Mouse (Mus musculus): ENCODE results near the gene Eml3. TPM values are rescaled to one million over a fixed set of nuclear protein-coding genes. Genes with fewer than 3 reads are reported as not detected.

Gene Eml3
- polyA plus RNA-seq, 1 experiment from 2014 or later = 17.0 TPM

Other genes with a start within 250 kb of the Eml3 start
- 384 to 539 TPM (median 494 TPM) in 3 replicates for gene Slc3a2, start 206.2 kb upstream of the Eml3 start, polyA plus RNA-seq (2018)
- 16.3 to 42.4 TPM (median 18.1 TPM) in 3 replicates for gene Wdr74, start 193.7 kb upstream of the Eml3 start, polyA plus RNA-seq (2018)
- not detected in 3 replicates for gene 1700092M07Rik, start 188.8 kb upstream of the Eml3 start, polyA plus RNA-seq (2018)
- 32.3 to 65.9 TPM (median 61.9 TPM) in 3 replicates for gene Stx5a, start 188.1 kb upstream of the Eml3 start, polyA plus RNA-seq (2018)
- 68.7 to 115 TPM (median 96.9 TPM) in 3 replicates for gene Nxf1, start 172.5 kb upstream of the Eml3 start, polyA plus RNA-seq (2018)
- gene Tmem223, start 158.6 kb upstream of the Eml3 start, polyA plus RNA-seq (2018) = 14.9 to 33.7 TPM (median 26.6 TPM) in 3 replicates
- gene Tmem179b, start 155.1 kb upstream of the Eml3 start, polyA plus RNA-seq (2018) = 70.7 to 93.4 TPM (median 87.5 TPM) in 3 replicates
- gene Taf6l, start 143.1 kb upstream of the Eml3 start, polyA plus RNA-seq (2018) = 11.3 to 16.9 TPM (median 15.6 TPM) in 3 replicates
- gene Polr2g, start 131.0 kb upstream of the Eml3 start, polyA plus RNA-seq (2018) = 87.6 to 127 TPM (median 98.0 TPM) in 3 replicates
- 1.5 to 2.4 TPM (median 2.0 TPM) in 3 replicates for gene Zbtb3, start 127.0 kb upstream of the Eml3 start, polyA plus RNA-seq (2018)
- gene Ttc9c, start 110.2 kb upstream of the Eml3 start, polyA plus RNA-seq (2018) = 25.0 to 30.5 TPM (median 30.3 TPM) in 3 replicates
- gene Hnrnpul2, start 109.5 kb upstream of the Eml3 start, polyA plus RNA-seq (2018) = 74.0 to 130 TPM (median 81.5 TPM) in 3 replicates
- gene AC129217.1, start 99.8 kb upstream of the Eml3 start, polyA plus RNA-seq (2018) = 44.3 TPM in 1 of 3 replicates, not detected in the others
- 72.1 to 121 TPM (median 102 TPM) in 3 replicates for gene Bscl2, start 92.1 kb upstream of the Eml3 start, polyA plus RNA-seq (2018)
- not detected in 3 replicates for gene Gng3, start 90.4 kb upstream of the Eml3 start, polyA plus RNA-seq (2018)
- 0.09 to 0.10 TPM in 2 of 3 replicates, not detected in the other for gene Lrrn4cl, start 78.8 kb upstream of the Eml3 start, polyA plus RNA-seq (2018)
- 160 to 383 TPM (median 167 TPM) in 3 replicates for gene Ubxn1, start 58.1 kb upstream of the Eml3 start, polyA plus RNA-seq (2018)
- 33.7 to 44.5 TPM (median 41.3 TPM) in 3 replicates for gene Uqcc3, start 48.6 kb upstream of the Eml3 start, polyA plus RNA-seq (2018)
- gene Lbhd1, start 45.8 kb upstream of the Eml3 start, polyA plus RNA-seq (2018) = 1.5 to 3.7 TPM (median 2.5 TPM) in 3 replicates
- not detected in 3 replicates for gene Gm49403, start 45.6 kb upstream of the Eml3 start, polyA plus RNA-seq (2018)
- 48.2 to 79.8 TPM (median 50.8 TPM) in 3 replicates for gene 1810009A15Rik, start 40.7 kb upstream of the Eml3 start, polyA plus RNA-seq (2018)
- gene Gm49416, start 40.6 kb upstream of the Eml3 start, polyA plus RNA-seq (2018) = not detected in 3 replicates
- gene Ints5, start 36.5 kb upstream of the Eml3 start, polyA plus RNA-seq (2018) = 4.4 to 13.0 TPM (median 11.6 TPM) in 3 replicates
- 70.1 to 93.3 TPM (median 80.1 TPM) in 3 replicates for gene Ganab, start 31.5 kb upstream of the Eml3 start, polyA plus RNA-seq (2018)
- gene B3gat3, start 9.2 kb upstream of the Eml3 start, polyA plus RNA-seq (2018) = 38.7 to 45.8 TPM (median 41.0 TPM) in 3 replicates
- gene Rom1, start 196 bp upstream of the Eml3 start, polyA plus RNA-seq (2018) = 1.3 to 2.3 TPM (median 1.9 TPM) in 3 replicates
- gene Mta2, start 12.3 kb downstream of the Eml3 start, polyA plus RNA-seq (2018) = 63.1 to 68.2 TPM (median 63.7 TPM) in 3 replicates
- gene Tut1, start 24.3 kb downstream of the Eml3 start, polyA plus RNA-seq (2018) = 11.5 to 14.4 TPM (median 13.4 TPM) in 3 replicates
- gene Eef1g, start 37.5 kb downstream of the Eml3 start, polyA plus RNA-seq (2018) = 224 to 506 TPM (median 366 TPM) in 3 replicates
- gene Ahnak, start 59.7 kb downstream of the Eml3 start, polyA plus RNA-seq (2018) = 97.5 to 169 TPM (median 125 TPM) in 3 replicates
- not detected in 3 replicates for gene Scgb1a1, start 158.4 kb downstream of the Eml3 start, polyA plus RNA-seq (2018)
- 1.3 to 2.5 TPM (median 2.1 TPM) in 3 replicates for gene Asrgl1, start 206.1 kb downstream of the Eml3 start, polyA plus RNA-seq (2018)

Data from macrophage (primary cell).